Mouse (Mus musculus) spleen, postnatal 10 days (tissue): ENCODE data around the gene Odf3l1.

ENCODE experiments used
- DNase-seq, 2 experiments: peaks; one replicate each; pipeline ENCODE4 v3.0.0; 2021 to 2022; ENCODE audit warnings: low spot score in 2 of 2

The Odf3l1 gene

GRCm38 (mm10) chr9:56882283-56882682 lies 17.8 kb upstream of the Odf3l1 start:
- DNase-seq, result no peak

GRCm38 (mm10) chr9:56881539-56882082 lies 17.1 kb upstream of the Odf3l1 start:
- no peak for DNase-seq

GRCm38 (mm10) chr9:56880790-56881189 lies 16.3 kb upstream of the Odf3l1 start:
- DNase-seq, result no peak

- no peak for DNase-seq
Observed at GRCm38 (mm10) chr9:56877284-56877683, 12.8 kb upstream of the Odf3l1 start.

- no peak for DNase-seq
Observed at GRCm38 (mm10) chr9:56876784-56877183, 12.3 kb upstream of the Odf3l1 start.

GRCm38 (mm10) chr9:56873097-56873496 lies 8.6 kb upstream of the Odf3l1 start:
- no peak for DNase-seq

GRCm38 (mm10) chr9:56872105-56872903 lies 7.8 kb upstream of the Odf3l1 start:
- DNase-seq, result no peak

- no peak for DNase-seq
Observed at GRCm38 (mm10) chr9:56871191-56871590, 6.7 kb upstream of the Odf3l1 start.

GRCm38 (mm10) chr9:56870778-56871177 lies 6.3 kb upstream of the Odf3l1 start:
- DNase-seq, result no peak

- DNase-seq, result no peak
Observed at GRCm38 (mm10) chr9:56869552-56869951, 5.1 kb upstream of the Odf3l1 start.

GRCm38 (mm10) chr9:56868292-56868691 lies 3.8 kb upstream of the Odf3l1 start:
- DNase-seq, result no peak

GRCm38 (mm10) chr9:56866430-56866829 lies 2.0 kb upstream of the Odf3l1 start:
- DNase-seq, result no peak

- no peak for DNase-seq
Observed at GRCm38 (mm10) chr9:56865673-56866400, 1.4 kb upstream of the Odf3l1 start.

GRCm38 (mm10) chr9:56864832-56865231 lies 353 bp upstream of the Odf3l1 start, which contains the start of gene Cspg4:
Cspg4 (plus strand) TSS chr9:56865033.
- no peak for DNase-seq

- DNase-seq, result no peak
Observed at GRCm38 (mm10) chr9:56862863-56863262, 1.6 kb downstream of the Odf3l1 start.

- DNase-seq, result no peak
Observed at GRCm38 (mm10) chr9:56860486-56861269, 3.8 kb downstream of the Odf3l1 start.

- DNase-seq, result no peak
Observed at GRCm38 (mm10) chr9:56860035-56860434, 4.4 kb downstream of the Odf3l1 start.

- DNase-seq, result no peak
Observed at GRCm38 (mm10) chr9:56857463-56857862, 7.0 kb downstream of the Odf3l1 start.

- no peak for DNase-seq
Observed at GRCm38 (mm10) chr9:56851778-56852177, 12.7 kb downstream of the Odf3l1 start.

- no peak for DNase-seq
Observed at GRCm38 (mm10) chr9:56850905-56851252, 13.6 kb downstream of the Odf3l1 start.

- peak in 1 of 2 experiments; percentile 20 for DNase-seq
Observed at GRCm38 (mm10) chr9:56850128-56850904, 14.2 kb downstream of the Odf3l1 start.
